Mouse (Mus musculus) mesoderm, embryonic 11.5 days (tissue): ENCODE data around the gene Oard1.

Source experiments
- DNase-seq: peaks from one replicate; pipeline ENCODE4 v3.0.0-alpha.2; 2012; ENCODE audit warnings: low read depth, low spot score

Gene Oard1

DNA sequence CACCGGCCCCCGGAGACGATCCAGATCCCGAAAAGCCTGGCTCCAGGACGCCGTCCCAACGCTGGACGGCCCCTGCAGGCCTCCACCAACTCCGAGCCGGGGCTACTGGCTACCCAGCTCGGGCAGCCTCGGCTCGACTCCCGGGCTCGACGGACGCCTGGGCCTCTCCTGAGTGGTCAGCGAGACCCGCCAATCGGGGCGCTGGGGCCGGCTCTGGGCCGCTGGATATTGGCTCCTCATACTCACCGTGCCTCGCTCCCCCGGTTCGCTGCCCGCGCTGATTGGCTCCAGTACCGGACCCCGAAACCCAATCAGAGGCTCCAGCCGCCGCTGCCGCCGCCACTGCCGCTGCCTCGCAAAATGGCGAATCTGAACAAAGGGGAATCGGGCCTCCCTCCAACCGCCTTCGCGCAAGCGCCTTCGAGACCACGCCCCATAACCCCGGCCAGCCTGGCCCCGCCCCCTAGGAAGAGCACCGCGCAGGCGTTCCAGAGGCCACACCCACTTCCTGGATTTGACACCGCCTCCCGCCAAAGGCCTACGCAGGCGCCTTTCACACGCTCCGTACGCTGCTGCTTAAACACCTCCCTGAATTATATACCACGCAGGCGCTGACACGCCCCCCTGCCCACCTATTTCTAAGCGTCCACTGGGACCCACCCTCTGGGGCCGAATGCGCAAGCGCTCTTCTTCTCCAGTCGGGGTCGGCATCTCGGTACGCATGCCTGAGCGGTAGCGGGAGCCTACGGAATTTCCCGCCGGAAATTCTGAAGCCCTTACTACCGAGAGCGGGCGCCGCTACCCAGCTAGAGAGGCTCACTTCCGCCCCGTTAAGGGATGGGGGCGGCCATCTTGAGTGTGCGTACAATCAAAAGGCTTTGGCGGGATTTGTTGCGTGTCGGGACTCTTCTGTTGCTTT lies at the start of gene Oard1, which contains the start of gene Nfya:
Gene Oard1 (plus strand): TSS at position 635 of the 919 bp plus-strand sequence.
Gene Nfya (minus strand): TSS at position 527 of the 919 bp plus-strand sequence.
- DNase-seq = peak; percentile 100

DNA sequence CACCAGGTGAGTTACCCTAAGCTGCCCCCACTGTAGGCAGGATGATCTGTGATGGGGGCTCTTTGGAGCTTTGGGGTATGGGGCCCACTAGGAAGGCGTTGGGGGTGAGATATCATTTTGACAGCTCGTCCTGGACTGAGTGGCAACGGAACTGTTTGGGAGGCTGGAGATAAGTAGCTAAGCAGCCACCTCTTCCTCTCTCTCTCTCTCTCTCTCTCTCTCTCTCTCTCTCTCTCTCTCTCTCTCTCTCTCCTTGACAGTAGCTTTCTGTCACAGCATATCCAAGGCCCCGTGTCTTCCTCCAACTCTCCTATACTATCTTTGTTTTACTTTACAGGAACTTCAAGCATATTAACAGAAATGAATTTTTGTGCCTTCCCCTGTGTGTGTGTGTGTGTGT lies 49.4 kb upstream of the Oard1 start:
- DNase-seq = no peak

DNA sequence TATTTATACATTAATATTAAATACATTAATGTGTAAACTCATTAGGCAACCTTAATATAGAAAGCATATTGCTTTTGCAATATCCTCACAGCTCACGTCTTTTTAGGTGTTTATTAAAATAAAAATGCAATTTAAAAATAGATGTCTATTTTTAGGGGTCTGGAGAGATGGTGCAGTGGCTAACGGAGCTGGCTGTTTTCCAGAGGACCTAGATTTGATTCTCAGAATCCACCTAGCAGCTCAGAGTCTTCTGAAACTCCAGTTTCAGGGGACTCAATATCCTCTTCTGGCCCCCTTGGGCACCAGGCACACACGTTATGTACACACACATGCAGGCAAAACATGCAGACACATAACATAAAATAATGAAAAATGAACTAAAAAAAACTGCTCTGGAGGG lies 47.5 kb upstream of the Oard1 start:
- no peak for DNase-seq

DNA sequence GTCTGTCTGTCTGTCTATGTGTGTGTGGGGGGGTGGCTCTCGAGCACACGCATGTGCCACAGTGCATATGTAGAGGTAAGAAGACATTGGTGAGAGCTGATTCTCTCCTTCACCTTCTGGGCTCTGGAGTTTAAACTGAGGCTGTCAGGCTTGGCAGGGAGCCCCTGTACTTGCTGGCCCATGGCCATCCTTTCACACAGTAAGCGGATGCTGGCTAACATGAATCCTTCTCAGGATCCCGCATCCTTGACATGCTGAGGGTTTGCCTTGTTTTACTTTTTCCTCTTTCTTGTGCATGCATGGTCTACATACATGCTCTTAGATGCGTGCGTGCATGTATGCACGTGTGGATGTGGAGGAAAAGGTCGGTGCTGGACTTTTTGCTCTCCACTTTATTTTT lies 46.8 kb upstream of the Oard1 start:
- no peak for DNase-seq

DNA sequence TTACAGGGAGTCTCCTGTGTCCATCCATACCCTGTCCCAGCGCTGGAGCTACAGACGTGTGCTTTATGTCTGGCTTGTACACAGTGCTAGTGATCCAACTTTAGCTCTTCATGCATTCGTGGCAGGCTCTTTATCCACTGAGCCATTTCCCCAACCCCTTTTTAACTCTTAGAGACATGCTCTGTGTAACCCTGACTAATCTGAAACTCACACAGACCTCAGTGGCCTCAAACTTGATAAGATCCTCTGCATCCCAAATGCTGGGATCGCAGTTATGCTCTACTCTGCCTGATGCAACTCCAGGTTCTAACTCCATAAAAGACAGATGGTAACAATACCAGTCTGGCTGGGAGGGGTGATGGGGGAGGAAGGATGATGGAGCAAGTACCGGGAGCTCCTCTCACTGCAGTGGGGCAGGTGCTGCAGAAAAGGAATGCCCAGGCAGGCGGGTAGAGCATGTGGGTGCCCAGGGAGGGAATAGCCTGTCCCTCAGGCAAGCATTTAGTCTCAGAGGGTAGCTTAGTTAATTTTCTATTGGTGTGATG lies 46.3 kb upstream of the Oard1 start:
- no peak for DNase-seq

DNA sequence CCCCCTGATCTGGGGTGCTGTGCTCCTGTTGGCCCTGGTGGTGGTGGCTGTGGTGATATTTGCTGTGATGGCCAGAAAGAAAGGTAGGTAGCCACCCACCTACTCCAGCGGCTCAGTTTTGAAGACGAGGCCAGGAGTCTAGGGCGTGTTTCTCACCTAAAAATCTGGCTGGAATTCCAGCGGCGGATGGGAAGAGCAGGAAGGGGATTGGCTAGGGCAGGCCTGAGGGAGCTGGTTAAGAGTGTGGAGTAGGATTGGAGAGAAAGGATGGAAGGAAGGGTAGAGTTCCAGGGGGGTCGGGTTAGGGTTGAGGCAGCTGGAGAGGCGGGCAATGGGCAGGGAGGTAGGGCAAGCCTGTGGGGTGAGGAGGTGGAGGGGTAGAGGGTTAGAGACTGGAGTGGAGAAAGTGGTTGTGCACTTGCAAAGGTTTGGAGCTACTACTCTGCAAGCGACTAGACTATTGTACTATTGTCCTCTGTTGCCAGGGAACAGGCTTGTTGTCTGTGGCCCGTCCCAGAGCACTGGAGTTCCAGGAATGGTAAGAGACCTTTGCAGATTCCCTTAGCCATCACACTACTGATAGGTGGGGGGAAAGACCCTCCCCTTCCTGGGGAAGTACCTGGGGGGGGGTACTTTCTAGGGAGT lies 44.2 kb upstream of the Oard1 start:
- DNase-seq = no peak

DNA sequence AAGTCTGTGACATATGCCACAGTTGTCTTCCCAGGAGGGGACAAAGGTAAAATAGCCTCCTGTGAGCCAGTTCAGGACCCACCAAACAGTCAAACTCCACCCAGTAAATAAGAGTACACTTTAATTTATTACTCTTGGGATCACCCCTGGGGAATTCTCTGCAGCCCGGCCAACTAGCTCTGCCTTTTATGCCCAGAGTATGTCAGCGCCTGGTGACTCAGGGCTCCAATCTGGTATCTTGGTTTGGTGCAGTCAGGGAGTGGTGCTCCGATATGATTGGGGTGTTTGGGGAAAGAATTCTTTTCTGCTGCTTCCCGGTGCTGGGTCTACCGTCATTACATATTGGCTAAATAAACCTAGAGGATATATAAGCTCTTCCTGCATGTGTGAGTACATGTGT lies 43.0 kb upstream of the Oard1 start:
- no peak for DNase-seq

DNA sequence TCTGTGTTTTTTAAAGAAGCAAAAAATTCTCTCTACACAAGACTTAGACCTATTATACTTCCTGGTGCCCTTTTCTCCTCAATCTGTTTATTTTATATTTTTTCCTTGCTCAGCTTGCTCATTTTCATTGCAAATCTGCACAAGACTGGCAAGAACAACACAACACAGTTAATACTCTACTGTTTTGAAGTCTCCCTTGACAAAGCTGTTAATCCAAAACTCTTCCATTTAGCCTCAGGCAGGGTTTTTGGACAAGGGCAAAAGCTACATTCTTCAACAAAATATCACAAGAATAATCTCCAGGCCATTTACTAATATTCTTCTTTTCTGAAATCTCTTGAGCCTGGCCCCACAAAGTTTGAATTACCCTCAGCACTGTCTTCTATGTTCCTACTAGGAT lies 38.2 kb upstream of the Oard1 start:
- DNase-seq = no peak

DNA sequence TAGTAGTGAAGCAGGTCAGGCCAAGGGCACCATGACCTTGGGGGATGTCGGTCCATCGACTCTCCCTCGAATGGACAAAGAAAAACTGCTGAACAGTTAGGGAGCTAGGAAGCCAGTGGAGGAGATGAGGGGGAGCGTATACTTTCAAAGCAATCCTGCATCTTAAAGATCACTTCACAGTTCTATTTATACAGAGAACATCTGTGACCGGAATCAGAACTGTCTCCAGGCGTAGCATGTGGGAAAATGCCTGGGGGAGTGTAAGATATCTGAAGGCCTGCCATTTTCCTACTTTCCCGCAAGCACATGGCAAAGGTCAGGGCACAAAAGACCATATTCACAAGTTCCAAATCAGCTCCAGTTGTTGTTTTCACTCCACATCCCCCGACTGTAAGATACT lies 36.8 kb upstream of the Oard1 start:
- no peak for DNase-seq

DNA sequence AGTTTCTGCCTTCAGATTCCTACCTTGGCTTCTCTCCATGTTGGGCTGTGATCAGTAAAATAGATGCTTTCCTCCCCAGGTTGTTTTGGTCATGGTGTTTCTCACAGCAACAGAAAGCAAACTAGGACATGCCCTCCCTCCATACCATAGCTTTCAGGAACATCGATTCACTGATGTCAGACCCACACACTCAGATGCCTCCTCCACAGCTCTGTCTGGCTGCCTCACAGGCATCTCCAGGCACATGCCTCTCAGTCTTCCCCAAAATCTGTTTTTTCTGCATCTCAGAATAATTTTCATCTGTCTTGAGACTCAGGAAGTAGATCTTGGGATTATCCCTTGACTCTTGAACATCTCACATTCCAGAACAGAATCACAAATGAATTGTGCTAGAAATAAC lies 33.7 kb upstream of the Oard1 start:
- DNase-seq = no peak

DNA sequence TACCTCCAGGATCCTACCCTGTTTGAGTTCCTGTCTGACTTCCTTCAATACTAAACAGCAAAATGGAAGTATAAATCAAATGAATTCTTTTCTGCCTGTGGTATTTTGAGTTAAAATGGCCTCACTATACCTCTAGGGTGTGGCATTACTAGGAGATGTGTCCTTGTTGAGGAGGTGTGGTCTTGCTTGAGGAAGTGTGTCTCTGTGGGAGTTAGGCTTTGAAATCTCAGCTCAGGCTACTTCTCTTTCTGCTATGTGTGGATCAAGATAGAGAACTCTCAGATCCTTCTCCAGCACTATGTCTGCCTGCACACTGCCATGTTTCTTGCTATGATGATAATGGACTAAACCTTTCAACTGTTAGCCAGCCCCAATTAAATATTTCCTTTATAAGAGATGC lies 30.8 kb upstream of the Oard1 start:
- DNase-seq = no peak

DNA sequence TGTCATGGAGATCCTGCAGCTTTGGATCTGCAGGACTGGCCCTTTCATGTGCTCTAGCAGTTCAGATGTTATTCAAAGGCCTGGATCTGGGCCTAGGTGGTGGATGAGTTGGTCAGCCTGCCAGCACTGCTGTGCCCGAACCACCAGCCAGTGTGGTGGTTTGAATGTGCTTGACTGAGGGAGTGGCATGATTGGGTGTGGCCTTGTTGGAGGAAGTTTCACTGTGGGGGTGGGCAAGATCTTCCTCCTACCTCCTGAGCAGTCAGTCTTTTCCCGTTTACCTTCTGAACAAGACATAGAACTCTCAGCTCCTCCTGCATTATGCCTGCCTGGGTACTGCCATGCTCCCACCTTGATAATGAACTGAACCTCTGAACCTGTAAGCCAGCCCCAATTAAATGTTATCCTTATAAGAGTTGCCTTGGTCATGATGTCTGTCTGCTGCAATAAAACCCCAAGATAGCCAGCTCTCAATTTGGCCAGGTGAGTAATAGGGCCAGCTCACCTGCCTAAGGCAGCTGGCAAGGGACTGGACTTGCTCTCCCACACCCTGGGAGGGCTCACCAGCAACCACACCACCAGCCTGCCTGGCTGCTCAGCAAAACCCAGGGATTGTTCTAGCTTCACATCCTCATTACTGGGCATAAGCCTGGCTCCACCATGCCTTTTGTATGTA lies 23.9 kb upstream of the Oard1 start:
- DNase-seq = no peak

DNA sequence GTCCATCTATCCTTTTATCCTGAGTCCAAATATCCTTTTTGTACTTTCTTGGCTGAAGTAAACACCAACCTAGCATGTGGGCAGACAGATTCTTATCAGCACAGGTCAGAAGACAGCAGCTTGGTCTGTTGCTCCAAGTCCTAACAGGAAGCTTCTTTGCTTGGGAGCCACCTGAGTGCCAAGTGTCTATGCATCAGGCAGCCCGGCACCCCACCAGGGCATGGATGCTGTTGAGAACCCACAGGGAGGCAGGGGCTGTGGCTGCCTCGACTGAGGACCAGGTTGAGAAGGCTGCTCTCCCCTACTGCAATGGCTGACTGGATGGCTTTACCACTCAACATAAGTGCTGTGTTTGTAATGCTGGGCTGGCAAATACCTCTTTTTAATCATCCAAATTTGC lies 21.1 kb upstream of the Oard1 start:
- DNase-seq = no peak

DNA sequence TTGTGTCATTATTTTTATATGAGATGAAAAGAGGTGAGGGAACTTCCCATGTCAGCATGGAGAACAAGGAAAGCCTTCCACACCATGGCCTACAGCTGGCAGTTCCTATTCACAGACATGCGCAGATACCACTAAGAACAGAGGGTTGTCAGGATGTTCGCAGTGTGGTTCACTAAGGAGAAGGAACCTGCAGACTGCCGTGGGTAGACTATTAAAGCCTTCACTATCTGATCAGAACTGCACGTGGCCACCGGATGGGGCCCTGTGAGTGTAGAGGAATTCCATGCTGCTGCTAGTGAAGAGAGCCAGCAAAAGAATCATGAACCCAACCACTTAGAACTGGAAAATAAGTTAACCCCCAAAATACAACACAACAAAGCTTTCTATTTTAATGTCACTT lies 20.4 kb upstream of the Oard1 start:
- no peak for DNase-seq

DNA sequence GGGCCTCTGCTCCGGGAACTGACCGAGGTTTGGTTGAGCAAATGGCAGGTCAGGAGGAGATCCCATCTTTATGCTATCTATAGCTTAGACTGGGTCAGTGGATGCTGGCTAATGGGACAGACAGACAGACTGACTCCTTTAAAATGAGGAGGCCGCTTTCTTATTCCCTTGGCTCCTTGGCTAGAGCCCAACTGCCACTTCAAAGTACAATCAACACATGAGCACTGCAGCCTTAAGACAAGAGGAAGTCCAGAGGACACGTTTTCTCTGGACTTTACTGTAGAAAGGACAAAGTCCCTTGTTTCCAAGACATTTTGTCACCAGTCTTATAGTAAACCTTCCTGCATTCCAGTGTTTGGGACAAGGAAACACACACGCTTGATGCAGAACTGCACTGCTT lies 18.4 kb upstream of the Oard1 start:
- DNase-seq = no peak

DNA sequence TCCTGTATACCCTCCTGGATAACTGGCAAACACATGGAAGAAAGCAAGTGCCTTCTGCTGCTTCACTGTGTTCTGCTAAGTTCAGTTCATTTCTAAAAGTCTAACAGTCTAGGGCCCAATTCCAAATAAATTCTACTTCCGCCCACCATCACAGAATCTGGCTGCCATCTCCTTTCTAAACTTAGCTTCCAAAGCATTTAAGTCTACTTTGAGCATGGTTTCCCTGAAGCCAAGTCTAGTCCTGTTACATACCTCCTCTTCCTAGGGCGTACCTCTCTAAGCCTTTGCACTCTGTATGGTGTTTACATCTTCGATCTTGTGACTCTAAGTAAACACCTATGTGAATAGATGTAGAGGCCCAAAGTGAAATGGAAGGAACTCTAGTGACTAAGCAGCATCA lies 17.2 kb upstream of the Oard1 start:
- no peak for DNase-seq

DNA sequence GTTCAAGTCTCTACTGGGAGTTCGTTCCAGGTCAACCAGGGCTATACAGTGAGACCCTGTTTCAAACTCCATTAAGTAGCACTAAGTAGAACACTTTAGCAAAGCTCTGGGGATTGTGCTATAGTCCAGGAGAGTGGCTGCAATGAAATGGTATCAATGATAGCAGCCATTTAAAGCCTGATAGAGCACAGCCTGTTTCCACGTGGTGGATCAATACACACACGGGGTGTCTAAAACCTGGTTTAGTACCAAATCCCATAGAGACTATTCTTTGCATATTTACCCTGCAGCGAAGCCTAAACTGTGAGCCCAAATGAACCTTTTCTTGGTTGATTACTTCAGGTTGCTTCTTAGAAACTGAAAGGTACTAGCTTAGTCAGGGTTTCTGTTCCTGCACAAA lies 8.1 kb upstream of the Oard1 start:
- no peak for DNase-seq

DNA sequence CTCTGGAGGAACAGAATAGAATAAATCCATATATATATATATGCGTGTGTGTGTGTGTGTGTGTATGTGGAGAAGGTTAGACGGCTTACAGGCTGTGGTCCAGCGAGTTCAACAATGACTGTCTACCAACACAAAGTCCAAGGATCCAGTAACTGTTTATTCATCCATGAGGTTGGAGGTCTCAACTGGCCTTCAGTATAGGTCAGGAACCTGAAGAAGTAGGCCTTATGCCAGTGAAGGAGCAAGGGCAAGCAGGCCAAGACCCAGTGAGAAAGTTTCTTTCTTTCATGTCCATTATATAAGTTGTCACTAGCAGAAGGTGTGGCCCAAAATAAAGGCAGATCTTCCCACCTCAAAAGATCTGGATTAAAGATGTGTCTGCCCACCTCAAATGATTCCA lies 7.1 kb upstream of the Oard1 start:
- no peak for DNase-seq

DNA sequence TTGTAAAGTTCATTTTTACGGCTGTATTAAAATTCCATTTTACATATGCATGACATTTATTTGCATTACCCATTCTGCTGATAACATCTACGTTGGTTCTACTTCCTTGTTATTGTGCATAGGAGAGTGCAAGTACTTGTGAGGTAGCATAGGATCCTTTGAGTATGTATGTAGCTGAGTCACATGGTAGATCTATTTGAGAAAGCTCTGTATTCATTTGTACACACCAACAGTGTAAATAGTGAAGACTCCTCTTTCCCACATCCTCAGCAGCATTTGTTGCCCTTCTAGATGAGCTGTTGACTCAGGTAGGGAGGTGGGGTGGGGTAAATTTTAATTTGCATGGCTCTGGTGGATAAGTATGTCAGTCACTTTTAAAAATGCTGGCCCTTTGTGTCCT lies 6.0 kb upstream of the Oard1 start:
- DNase-seq = no peak

DNA sequence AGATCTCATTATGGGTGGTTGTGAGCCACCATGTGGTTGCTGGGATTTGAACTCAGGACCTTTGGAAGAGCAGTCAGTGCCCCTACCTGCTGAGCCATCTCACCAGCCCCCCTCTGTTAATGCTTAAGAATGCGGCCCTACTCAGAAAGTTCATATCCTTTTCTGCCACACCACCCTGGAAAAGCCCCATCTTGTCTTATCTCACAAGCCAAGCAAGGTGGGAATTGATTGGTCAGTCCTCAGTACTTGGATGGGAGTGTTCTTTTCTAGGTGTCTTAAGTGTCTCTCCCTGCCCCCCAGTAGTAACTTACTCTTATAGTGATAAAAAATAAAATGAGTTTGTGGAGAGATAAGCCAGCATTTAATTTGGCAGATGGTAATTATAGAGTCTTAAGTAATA lies 5.1 kb upstream of the Oard1 start:
- no peak for DNase-seq

DNA sequence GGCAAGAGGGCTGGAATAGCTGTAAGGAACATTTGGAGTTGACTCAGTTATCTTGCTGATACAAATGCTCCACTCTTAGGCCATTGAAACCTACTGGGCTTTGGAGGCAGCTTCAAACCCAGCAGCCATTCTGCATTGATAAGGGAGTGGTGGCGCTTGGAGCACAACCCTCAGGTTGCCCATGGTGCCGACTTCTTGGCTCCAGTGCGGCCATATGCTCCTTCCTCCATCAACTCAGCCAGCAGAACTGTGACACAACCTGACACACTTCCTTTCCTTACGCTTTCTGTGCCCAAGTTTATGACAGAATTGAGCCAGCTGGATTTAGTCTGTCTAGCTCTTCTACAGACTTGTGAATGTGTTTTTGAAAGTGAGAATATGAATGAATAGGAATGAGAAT lies 2.7 kb upstream of the Oard1 start:
- DNase-seq = no peak

DNA sequence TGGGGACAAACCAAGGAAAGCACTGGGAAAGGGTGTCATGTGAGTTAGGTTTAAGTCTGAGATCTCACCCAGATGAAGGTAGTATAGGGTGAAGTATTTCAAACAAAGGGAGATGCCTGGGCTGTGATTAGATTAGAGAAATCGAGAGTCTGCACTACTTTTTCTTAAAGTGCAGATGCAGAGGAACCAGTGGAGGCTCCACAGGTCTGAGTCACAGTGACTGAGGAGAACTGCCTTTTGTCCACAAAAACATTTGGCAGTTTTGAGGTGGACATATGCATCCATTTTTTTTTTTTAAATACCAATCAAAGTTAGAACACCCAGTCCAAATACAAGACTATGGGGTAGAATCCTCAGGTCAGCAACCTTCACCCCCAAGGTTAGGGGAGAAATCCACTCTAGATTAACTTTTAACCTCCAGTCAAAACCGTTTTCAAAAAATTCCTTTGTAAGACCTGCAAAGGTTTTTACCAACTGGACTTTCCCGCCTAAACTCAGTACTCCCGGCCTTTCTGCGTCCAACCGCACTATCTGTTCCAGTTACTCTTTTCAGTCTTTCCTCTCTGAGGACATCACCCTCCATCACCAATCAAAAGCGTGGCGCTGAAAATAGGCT lies 1.8 kb upstream of the Oard1 start:
- DNase-seq = no peak
